Mouse (Mus musculus) erythroblast, embryonic 14.5 days (primary cell): Measurements from ENCODE around the gene Vti1a. TPM values are rescaled to one million over a fixed set of nuclear protein-coding genes. Genes with fewer than 3 reads are reported as not detected.

Source experiments
- H3K27me3 ChIP-seq: 2 replicates; pipeline ENCODE4 v1.6.1; 2012; ENCODE audit warnings: inconsistent platforms; ENCODE audit not compliant: control insufficient read depth
- H3K36me3 ChIP-seq: 2 replicates; pipeline ENCODE4 v1.6.1; 2012; ENCODE audit warnings: mild to moderate bottlenecking, inconsistent platforms; ENCODE audit not compliant: control insufficient read depth
- H3K4me1 ChIP-seq: 2 replicates; pipeline ENCODE4 v1.6.1; 2012; ENCODE audit warnings: inconsistent platforms; ENCODE audit not compliant: control insufficient read depth
- H3K4me3 ChIP-seq: replicated peaks from 2 replicates; pipeline ENCODE3; 2012; ENCODE audit warnings: moderate library complexity, mild to moderate bottlenecking, inconsistent platforms
- H3K9me3 ChIP-seq: 2 replicates; pipeline ENCODE4 v1.6.1; 2012; ENCODE audit warnings: low read length, inconsistent platforms, mixed read lengths; ENCODE audit not compliant: control insufficient read depth
- GATA1 ChIP-seq: IDR thresholded peaks from 2 replicates; pipeline ENCODE4 v1.6.1; 2012; ENCODE audit warnings: low read length, inconsistent platforms, mixed read lengths
- TAL1 ChIP-seq: IDR thresholded peaks from 3 replicates; pipeline ENCODE4 v1.6.1; 2012; ENCODE audit warnings: low read length, inconsistent platforms, mixed read lengths
- polyA plus RNA-seq: library from polyadenylated mRNA; stranded (reverse); fragments of >175 nt; gene quantifications from 2 replicates; pipeline ENCODE4 v1.2.3, GENCODE M21; 2012

Vti1a gene
- polyA plus RNA-seq, 1 experiment, result 1.0 TPM

DNA sequence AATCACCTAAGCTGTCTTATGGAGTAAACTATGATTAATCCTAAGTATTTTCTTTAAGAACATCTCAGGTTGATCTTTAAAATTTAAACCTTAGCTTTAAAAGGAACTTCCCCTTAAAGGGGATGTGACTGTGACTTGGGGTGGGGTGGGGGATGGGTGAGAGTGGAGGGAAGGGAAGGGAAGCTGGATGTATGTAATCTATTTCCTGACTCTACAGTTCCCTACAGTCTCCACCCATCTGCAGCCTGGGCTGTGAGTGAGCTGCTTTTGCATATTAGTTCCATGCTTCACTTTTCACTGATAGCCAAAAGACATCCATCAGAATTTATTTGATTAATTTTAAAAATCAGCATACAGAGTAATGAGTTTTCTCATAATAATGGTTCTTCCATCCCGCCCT, 16.7 kb upstream of the Vti1a start:
- no peak for TF ChIP-seq GATA1
- no peak for TF ChIP-seq TAL1
- no peaks in the 10 kb centered on the region for H3K27me3 ChIP-seq
- no peak overlapping the region for H3K4me3 ChIP-seq
- H3K36me3 ChIP-seq, result peaks cover 99% of the 10 kb centered on the region
- H3K9me3 ChIP-seq, result no peaks in the 10 kb centered on the region
- H3K4me1 ChIP-seq, result peaks cover 29% of the 10 kb centered on the region

DNA sequence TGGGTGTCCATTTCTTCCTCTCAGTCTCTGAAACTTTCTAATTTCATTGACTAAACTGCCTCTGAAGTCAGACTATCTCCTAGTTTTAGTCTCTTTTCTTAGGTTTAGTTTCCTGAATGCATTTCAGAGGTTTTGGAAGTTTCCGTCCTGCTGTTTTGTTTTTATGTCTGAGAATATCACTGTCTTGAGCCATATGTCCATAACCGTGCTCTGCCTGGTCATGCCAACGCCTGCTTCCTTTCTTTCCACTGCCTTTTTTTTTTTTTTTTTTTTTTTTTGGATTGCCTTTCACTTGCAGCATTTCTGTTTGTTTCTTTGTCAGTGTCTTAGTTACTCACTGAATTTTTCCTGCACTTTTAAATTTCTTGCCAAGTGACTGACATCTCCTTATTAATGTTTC, 15.6 kb upstream of the Vti1a start:
- H3K9me3 ChIP-seq, result no peaks in the 10 kb centered on the region
- no peak overlapping the region for H3K4me3 ChIP-seq
- H3K4me1 ChIP-seq, result peaks cover 20% of the 10 kb centered on the region
- H3K36me3 ChIP-seq, result peaks cover 95% of the 10 kb centered on the region
- TF ChIP-seq TAL1, result no peak
- H3K27me3 ChIP-seq, result no peaks in the 10 kb centered on the region

DNA sequence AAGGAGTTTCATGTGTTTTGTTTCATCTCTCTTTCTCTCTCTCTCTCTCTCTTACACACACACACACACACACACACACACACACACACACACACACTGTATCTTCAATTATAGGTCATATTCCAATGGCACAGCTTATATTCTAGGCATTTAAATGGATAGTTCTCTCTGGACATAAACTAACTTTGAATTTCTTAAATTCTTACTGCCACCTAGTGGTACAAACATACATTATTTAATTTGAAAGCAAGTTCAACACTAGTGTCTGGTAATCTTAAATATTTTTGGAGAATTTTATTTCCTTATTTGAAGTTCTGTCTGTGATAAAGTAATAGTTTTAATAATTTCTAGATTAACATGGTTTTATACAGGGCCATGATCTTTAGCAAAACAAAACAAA, 11.1 kb upstream of the Vti1a start:
- H3K27me3 ChIP-seq, result no peaks in the 10 kb centered on the region

DNA sequence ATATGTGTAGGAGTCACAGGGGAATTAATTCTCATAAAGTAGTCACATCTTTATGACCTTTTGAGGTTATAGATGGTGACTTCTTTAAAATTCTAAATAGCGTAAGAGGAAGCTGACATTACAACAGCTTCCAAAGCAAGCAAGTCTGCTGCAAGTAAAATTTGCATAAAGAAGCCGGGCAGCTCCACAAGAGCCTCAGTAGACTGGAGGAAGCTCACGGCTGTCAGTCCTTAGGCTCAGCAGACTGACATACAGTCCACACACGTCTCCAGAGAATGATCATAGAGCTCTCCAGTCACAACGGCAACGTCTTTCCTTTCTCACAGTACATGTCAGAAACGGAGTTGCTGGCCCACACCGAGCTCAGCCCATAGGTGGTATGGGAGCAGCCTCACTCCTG, 4.2 kb upstream of the Vti1a start:
- no peak for TF ChIP-seq TAL1
- TF ChIP-seq GATA1, result no peak
- Histone ChIP-seq H3K9me3 (no peaks in the 10 kb centered on the region), H3K27me3 (no peaks in the 10 kb centered on the region), H3K4me1 (peaks cover 34% of the 10 kb centered on the region), H3K36me3 (peaks cover 75% of the 10 kb centered on the region), H3K4me3 (no peak overlapping the region)

More for the DNA sequence above, 11.1 kb upstream of the Vti1a start:
- no peak for TF ChIP-seq GATA1
- no peak for TF ChIP-seq TAL1
- Histone ChIP-seq H3K4me1 (peaks cover 7% of the 10 kb centered on the region), H3K4me3 (no peak overlapping the region), H3K36me3 (peaks cover 95% of the 10 kb centered on the region), H3K9me3 (no peaks in the 10 kb centered on the region)

DNA sequence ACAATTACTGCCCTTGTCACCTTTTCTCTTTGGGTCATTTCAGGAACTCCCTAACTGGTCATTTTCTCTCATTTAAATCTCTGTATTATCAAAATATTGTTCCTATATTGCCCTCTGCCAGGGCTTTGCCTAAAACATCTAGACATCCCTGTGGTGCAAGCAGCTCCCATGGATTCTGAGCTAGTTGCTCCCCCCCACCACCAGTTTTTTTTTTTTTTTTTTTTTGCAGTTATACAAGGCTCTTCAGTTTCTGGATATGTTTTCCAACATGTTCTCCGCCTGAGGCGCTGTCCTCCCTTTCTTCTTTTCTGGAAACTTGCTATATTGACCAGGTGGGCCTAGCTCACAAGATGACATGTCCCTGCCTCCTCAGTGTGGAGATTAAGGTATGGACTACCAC, 2.4 kb upstream of the Vti1a start:
- H3K36me3 ChIP-seq, result peaks cover 62% of the 10 kb centered on the region
- H3K4me3 ChIP-seq, result peak overlapping the region; percentile 20

DNA sequence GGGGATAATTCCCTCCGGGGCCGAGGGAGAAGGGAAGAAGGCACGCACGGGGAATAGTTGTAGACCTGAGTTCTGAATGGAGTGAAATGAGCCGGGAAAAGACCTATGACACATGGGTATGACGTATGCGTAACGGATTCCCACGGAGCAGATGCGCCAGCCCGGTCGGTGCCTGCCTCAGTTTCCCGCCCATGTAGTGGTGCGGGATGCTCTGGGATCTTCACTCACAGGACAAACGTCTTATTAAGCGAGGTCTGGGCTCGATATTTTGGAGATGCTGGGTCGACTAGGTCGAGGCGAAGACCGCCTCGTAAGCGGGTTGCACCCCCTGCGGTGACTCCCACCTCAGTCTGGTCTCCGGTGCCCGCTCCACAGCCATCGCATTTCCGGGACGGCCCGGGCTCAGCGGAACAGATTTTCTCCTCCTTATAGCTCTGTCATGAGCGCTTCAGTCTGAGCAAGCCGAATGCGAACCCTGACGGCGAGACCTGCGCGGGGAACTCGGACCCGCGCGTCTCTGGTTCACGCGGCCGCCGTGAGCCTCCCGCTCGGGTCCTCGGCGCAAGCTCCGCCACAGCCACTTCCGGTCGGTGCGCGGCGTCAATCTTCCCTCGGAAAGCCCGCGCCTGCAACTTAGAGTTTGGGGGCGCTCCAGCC, 515 bp upstream of the Vti1a start, which contains the start of gene Zdhhc6:
TSS of gene Zdhhc6 (minus strand) at position 581 of the 657 bp plus-strand sequence.
- H3K36me3 ChIP-seq, result peaks cover 47% of the 10 kb centered on the region
- no peaks in the 10 kb centered on the region for H3K27me3 ChIP-seq
- no peak for TF ChIP-seq TAL1
- no peak for TF ChIP-seq GATA1
- no peaks in the 10 kb centered on the region for H3K9me3 ChIP-seq
- H3K4me3 ChIP-seq, result peak within 1 kb of the TSS; percentile 90
- peaks cover 49% of the 10 kb centered on the region for H3K4me1 ChIP-seq

More for the DNA sequence above, 2.4 kb upstream of the Vti1a start:
- TF ChIP-seq TAL1 (no peak), GATA1 (no peak)
- H3K9me3 ChIP-seq, result no peaks in the 10 kb centered on the region
- H3K27me3 ChIP-seq, result no peaks in the 10 kb centered on the region
- H3K4me1 ChIP-seq, result peaks cover 44% of the 10 kb centered on the region

DNA sequence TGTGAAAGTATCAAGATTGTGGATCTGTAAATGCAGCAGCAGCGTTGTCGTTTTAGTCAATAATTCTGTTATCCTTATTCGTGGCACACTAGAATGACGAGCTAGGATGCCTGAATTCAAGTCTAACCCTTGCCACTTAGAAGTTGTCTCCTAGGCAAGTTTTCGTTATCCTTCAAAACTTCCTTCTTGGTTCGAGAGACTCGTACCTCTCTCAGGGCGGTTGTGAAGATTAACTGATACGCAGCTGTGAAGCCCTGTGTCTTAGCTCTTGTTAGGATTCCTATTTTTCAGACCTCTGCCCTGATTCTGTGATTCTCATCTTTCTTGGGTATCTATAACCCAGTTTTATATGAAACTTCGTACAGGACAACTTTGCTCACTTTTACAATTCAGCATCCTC, 806 bp downstream of the Vti1a start:
- H3K4me3 ChIP-seq, result peak overlapping the region; percentile 90
- no peak for TF ChIP-seq TAL1
- TF ChIP-seq GATA1, result no peak
- no peaks in the 10 kb centered on the region for H3K9me3 ChIP-seq
- H3K27me3 ChIP-seq, result no peaks in the 10 kb centered on the region
- H3K4me1 ChIP-seq, result peaks cover 47% of the 10 kb centered on the region
- H3K36me3 ChIP-seq, result peaks cover 40% of the 10 kb centered on the region

DNA sequence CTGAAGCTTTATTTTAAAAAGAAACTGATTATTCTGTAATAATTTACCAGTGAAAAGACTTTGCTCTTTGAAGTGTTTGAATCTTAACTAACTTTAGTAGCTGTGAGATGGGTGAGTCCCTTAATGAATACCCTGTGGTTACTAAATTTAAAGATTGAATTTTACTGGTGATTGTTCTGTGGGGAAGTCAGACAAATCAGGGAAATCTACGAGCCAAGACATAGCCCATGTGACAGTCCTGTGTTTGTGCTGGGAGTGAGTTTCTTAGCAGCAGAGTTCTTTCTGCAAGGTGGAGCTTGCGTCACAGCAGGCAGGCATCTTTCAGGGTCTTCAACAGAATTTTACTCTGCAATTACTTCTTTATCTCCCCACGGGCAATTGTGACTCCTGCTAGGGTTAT, 2.9 kb downstream of the Vti1a start:
- no peaks in the 10 kb centered on the region for H3K9me3 ChIP-seq
- TF ChIP-seq TAL1 (no peak), GATA1 (no peak)
- H3K27me3 ChIP-seq, result no peaks in the 10 kb centered on the region
- peaks cover 36% of the 10 kb centered on the region for H3K4me1 ChIP-seq
- H3K4me3 ChIP-seq, result no peak overlapping the region
- H3K36me3 ChIP-seq, result peaks cover 40% of the 10 kb centered on the region

DNA sequence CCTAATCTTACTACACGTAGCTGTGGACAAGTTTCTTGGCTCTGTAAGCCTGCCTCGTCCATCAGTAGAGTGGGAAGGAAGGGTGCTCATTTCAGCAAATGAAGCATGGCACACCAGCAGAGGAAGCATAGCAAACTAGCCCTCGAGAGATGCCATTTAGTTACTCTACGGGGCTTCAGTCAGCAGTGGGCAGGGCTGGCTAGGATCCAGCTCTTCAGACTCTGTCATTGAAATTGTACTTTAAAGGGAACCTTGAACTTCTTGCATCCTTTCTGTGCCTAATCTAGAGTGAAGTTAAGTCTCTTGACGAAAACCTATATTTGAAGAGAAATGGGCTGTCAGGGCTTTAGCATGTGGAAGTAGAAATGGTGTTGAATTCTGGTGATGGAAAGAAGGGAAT, 3.4 kb downstream of the Vti1a start:
- no peaks in the 10 kb centered on the region for H3K27me3 ChIP-seq
- H3K4me3 ChIP-seq, result no peak overlapping the region
- no peak for TF ChIP-seq TAL1
- no peak for TF ChIP-seq GATA1
- H3K36me3 ChIP-seq, result peaks cover 40% of the 10 kb centered on the region
- H3K4me1 ChIP-seq, result peaks cover 31% of the 10 kb centered on the region
- H3K9me3 ChIP-seq, result no peaks in the 10 kb centered on the region

DNA sequence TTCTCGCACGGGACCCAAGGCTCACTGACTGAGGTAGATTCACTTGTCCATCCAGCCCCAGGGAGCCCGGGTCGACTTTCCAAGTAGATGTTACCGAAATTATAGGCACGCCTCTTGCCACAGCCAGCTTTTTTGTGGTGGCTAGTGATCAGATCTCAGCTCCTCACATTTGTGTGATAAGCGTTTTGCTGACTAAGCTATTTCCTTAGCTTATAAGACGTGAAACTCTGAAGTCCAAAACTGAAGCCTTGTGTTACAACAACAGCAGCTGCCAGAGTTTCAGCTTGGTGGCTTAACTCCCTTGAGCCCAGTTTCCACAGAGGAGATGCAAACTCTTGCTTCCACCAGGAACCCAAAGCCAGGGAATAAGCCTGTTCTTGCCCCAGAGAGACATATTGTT, 6.5 kb downstream of the Vti1a start:
- TF ChIP-seq TAL1 (no peak), GATA1 (no peak)
- peaks cover 62% of the 10 kb centered on the region for H3K36me3 ChIP-seq

More for the DNA sequence above, 6.5 kb downstream of the Vti1a start:
- H3K9me3 ChIP-seq, result no peaks in the 10 kb centered on the region
- H3K4me3 ChIP-seq, result no peak overlapping the region
- peaks cover 12% of the 10 kb centered on the region for H3K4me1 ChIP-seq
- H3K27me3 ChIP-seq, result no peaks in the 10 kb centered on the region
